Mouse (Mus musculus) heart, postnatal 0 days (tissue): ENCODE measurements at regions not wholly inside any gene's neighbourhood (a gene's known extent, or its start where the extent isn't known, plus 50 kb on each side); places are given as distances from the start of the nearest gene placed in this dataset.

ENCODE experiments used
- CTCF ChIP-seq: IDR thresholded peaks from 2 replicates; pipeline ENCODE4 v1.5.1; 2016; ENCODE audit warnings: antibody characterized with exemption, control low read depth, low read depth
- EP300 ChIP-seq: IDR thresholded peaks from 2 replicates; pipeline ENCODE4 v1.6.1; 2016; ENCODE audit warnings: antibody characterized with exemption, low read depth

- TF ChIP-seq EP300 (no peak), CTCF (no peak)
Measured at GRCm38 (mm10) chr15:63377258-63377657, 467.7 kb downstream of the Gsdmc2 start.
